Mouse (Mus musculus) right cerebral cortex, postnatal 14 days (tissue): ENCODE measurements around the gene Cutc.

Experiments
- DNase-seq: peaks from one replicate; pipeline ENCODE4 v3.0.0; 2022

Gene Cutc

DNA sequence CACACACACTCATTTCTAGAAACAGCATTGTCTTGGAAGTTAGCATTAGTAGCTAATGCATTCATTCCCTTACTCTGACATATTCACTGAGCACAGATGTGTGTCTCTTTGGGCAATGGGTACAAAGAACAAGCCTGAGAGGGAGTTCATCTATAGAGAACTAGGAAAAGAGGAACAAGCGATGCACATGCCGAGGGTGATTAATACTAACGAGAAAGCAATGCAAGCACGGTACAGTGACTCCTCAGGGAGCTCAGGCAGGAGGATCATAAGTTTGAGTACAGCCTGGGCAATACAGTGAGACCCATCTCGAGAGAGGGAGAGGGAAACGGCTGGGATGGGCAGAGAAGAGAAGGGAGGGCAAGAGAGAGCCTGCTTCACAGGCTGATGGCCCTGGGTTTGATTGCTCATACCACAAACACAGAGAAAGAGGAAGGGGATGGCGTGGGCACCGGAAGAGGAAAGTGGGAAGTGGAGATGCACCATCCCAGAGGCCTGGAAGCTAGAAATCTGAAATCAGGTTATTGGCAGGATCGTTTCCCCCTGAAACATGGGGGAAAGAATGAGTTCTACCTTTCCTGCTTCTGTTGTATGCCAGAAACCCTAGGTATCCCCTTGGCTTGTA lies 48.7 kb downstream of the Cutc start:
- no peak for DNase-seq

DNA sequence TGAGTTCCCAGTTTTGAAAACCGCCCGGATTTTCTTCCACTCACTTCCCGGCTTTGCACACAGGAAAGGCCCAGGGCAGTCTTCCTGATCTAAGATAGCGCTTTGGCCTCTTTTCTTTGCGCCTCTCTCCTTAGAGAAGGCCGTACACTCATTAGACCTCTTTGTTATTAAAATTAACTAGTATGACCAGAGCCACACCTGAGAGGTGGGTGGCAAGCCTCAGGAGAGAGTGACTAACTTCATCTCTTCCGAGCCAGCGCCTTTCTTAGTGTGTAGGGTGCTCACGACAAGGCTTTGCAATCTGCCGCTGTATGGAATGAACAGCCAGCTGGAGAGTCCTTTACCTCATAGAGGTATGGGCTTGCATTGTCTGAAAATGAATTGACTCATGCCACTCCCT lies 51.1 kb downstream of the Cutc start:
- DNase-seq: no peak

GRCm38 (mm10) chr19:43809331-43809730 lies 56.5 kb downstream of the Cutc start:
- DNase-seq: no peak

- no peak for DNase-seq
Observed at GRCm38 (mm10) chr19:43811419-43811818, 58.6 kb downstream of the Cutc start.

DNA sequence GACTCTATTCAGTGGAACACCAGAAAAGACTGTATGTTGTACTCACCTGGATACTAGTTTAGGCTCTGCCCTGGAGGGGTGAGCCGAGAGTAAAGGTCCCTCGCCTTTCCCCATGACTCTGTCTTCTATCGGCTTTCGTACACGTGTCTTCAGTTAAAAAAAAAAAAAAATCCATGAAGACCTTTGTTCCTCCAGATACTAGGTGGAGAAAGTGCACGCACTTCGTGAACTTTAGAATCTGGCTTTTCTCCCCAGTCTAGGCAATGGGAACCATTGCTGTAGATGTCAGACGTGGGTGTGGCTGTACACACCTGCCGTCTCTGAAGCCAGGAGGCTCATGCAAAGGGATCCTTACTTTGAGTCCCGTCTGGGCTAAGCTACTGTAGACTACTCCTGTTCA lies 60.5 kb downstream of the Cutc start:
- DNase-seq: no peak

DNA sequence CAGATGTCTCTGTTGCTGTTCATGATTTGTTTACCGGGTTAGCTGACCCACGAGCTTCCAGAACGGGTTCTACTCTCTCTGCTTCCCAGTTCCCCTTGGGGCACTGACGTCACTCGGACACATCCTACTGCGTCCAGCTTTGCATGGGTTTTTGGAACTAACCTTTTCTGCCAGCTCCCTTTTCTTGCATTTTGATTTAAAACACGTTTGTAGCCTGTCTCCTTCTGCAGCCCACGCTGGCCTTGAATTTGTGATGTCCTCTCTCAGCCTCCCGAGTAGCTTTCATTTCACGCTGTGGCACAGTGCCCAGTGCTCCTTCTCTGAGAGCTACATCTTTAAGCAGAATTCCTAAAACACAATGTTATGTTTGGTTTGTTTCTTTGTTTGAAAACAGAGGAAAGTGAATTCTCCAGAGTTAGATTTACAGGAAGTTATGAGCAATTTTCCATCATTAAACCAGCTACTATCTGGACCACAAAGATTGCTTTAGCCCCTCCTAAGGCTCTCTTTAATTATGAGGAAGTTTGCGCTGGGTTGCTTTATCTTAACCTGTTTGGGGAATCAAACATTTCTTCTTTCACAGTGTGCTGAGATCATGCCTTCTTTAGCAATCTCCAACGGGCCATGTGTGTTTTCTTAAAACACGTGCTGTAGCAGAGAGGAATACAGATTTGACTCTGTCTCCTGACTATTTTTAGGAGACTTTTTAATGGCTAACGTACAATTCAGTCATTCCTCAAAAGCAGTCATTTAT lies 63.0 kb downstream of the Cutc start:
- peak; percentile 48 for DNase-seq
